Mouse (Mus musculus) embryonic facial prominence, embryonic 14.5 days (tissue): ENCODE results near the gene Peak1. TPM values are rescaled to one million over a fixed set of nuclear protein-coding genes. Genes with fewer than 3 reads are reported as not detected.
A peak's percentile ranks its signal among the peaks of the same experiment; 100 is the strongest.

Experiments
- ATAC-seq: fragments of 200-750 bp; cut with Nextera tagmentation; 2 replicates; pipeline ENCODE4 v1.8.0; 2017; ENCODE audit warnings: low read depth, moderate number of reproducible peaks, moderate TSS enrichment
- DNase-seq: peaks from one replicate; pipeline ENCODE4 v3.0.0-alpha.2; 2015; ENCODE audit warnings: low spot score
- H3K27ac ChIP-seq: fragments of 300-500 bp; sonication (generic); replicated peaks from 2 replicates; pipeline ENCODE4 v1.5.1; 2014; ENCODE audit warnings: low read depth, mild to moderate bottlenecking, low read length, moderate library complexity
- H3K27me3 ChIP-seq: fragments of 300-500 bp; sonication (generic); replicated peaks from 2 replicates; pipeline ENCODE4 v1.6.1; 2014; ENCODE audit warnings: low read length; ENCODE audit not compliant: control insufficient read depth, insufficient read depth
- H3K36me3 ChIP-seq: fragments of 300-500 bp; sonication (generic); 2 replicates; pipeline ENCODE4 v1.6.1; 2014; ENCODE audit warnings: low read length, mixed read lengths; ENCODE audit not compliant: control insufficient read depth, insufficient read depth
- H3K4me1 ChIP-seq: fragments of 300-500 bp; sonication (generic); 2 replicates; pipeline ENCODE4 v1.6.1; 2014; ENCODE audit warnings: antibody characterized with exemption, low read length; ENCODE audit not compliant: control insufficient read depth, insufficient read depth
- H3K4me2 ChIP-seq: fragments of 300-500 bp; sonication (generic); 2 replicates; pipeline ENCODE4 v1.6.1; 2014; ENCODE audit warnings: low read depth, mild to moderate bottlenecking, low read length, moderate library complexity, mixed read lengths
- H3K4me3 ChIP-seq: fragments of 300-500 bp; sonication (generic); 2 replicates; pipeline ENCODE4 v1.5.1; 2014; ENCODE audit warnings: low read depth, mild to moderate bottlenecking, low read length
- H3K9ac ChIP-seq: fragments of 300-500 bp; sonication (generic); 2 replicates; pipeline ENCODE4 v1.6.1; 2014; ENCODE audit warnings: low read depth, mild to moderate bottlenecking, low read length, moderate library complexity, mixed read lengths
- H3K9me3 ChIP-seq: fragments of 300-500 bp; sonication (generic); 2 replicates; pipeline ENCODE4 v1.6.1; 2016; ENCODE audit warnings: low read length; ENCODE audit not compliant: control insufficient read depth
- WGBS: fragments of 180-500 bp; shearing (Covaris S2); extraction: QIAGEN DNeasy Blood & Tissue Kit; methylation state at CpG from one replicate; pipeline ENCODE4 v1.1.7; 2014; 5-methylcytosine and 5-hydroxymethylcytosine counted together
- polyA plus RNA-seq: library from polyadenylated mRNA; unstranded; fragments of >200 nt; fragmentation: Nextera tagmentation; extraction: Ambion mirVana; gene quantifications from 2 replicates; pipeline ENCODE4 v1.2.1, GENCODE M21; 2014

Gene Peak1
- polyA plus RNA-seq, 1 experiment from 2014 or later, result 15.8 TPM

DNA sequence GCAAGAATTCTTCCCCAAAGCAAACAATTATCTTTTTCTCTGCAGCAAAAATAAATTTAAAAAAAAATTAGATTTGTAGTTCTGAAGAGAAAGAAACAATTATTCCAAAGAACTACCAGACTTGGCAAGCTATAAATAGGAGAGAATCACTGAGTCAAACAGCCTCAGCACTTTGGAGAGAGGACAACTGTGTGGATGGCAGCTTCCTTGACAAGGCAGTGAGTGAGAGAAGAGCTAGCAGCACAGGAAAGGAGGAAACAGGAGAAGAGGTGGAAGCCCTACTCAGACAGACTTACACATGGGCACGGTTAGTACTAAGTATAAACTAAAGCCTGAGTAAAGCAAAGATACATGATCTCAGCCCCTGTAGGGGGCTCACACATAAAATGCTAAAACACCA is 21.6 kb downstream of the Peak1 start:
- Histone ChIP-seq H3K4me1 (peaks cover 5% of the 10 kb centered on the region; the same call in 1 of the 2 replicates), H3K27ac (no peak overlapping the region), H3K27me3 (no peaks in the 10 kb centered on the region), H3K9ac (no peak overlapping the region), H3K4me3 (no peak overlapping the region), H3K4me2 (no peak overlapping the region), H3K36me3 (no peaks in the 10 kb centered on the region), H3K9me3 (no peaks in the 10 kb centered on the region)
- no peak for DNase-seq
- ATAC-seq, result no peak
- WGBS, result 27% methylated on average over 1 of the region's 1 CpGs

DNA sequence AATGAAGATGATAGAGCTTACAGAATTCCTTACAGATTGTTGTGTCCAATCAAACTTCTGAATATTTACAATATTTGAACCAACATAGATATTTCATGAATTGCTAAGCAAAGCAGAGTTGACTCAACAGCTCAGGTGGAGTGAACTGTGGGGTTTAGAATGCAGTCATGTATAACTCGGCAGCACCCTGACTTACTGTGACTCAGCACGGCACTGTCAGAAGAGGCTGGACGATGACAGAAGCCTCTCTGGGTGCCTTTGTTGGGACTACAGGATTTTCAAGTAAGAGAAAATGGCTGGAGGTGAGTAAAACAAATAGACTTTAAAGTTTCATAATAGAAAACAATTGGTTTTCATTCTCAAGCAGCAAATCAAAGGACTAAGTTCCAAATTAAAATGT is 25.0 kb downstream of the Peak1 start:
- H3K9me3 ChIP-seq, result no peaks in the 10 kb centered on the region
- 81% methylated on average over 3 of the region's 3 CpGs for WGBS

DNA sequence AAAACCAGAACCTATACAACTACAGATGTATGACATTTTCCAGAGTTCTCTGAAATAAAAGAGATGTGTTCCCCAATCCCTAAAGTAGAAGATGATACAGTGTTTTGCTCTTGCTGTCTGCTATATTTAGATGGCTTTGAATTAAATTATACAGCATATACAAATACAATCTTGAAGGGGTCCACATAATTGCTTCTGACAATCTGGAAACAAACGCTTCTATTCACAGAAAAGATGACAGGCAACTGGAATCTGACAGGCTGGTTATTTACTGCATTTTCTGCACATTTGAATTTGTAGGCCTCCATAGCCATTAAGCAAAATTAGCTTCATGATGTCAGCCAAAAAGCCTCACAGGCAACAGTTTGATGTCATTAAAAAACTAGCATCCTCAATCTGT is 35.1 kb downstream of the Peak1 start:
- H3K27me3 ChIP-seq, result no peaks in the 10 kb centered on the region

More for the DNA sequence above, 25.0 kb downstream of the Peak1 start:
- DNase-seq (no peak), ATAC-seq (no peak)
- Histone ChIP-seq H3K36me3 (no peaks in the 10 kb centered on the region), H3K4me1 (peaks cover 5% of the 10 kb centered on the region; the same call in 1 of the 2 replicates), H3K4me3 (no peak overlapping the region), H3K4me2 (no peak overlapping the region), H3K27ac (no peak overlapping the region), H3K9ac (no peak overlapping the region), H3K27me3 (no peaks in the 10 kb centered on the region)

GRCm38 (mm10) chr9:56374401-56374800 is 43.5 kb downstream of the Peak1 start:
- Histone ChIP-seq H3K9ac (no peak overlapping the region), H3K27me3 (no peaks in the 10 kb centered on the region), H3K36me3 (no peaks in the 10 kb centered on the region), H3K9me3 (no peaks in the 10 kb centered on the region), H3K4me1 (no peaks in the 10 kb centered on the region), H3K27ac (no peak overlapping the region), H3K4me3 (no peak overlapping the region), H3K4me2 (no peak overlapping the region)
- DNase-seq (no peak), ATAC-seq (no peak)
- WGBS, result 69% methylated on average over 4 of the region's 4 CpGs

More for the DNA sequence above, 35.1 kb downstream of the Peak1 start:
- ATAC-seq (no peak), DNase-seq (peak; percentile 22)
- Histone ChIP-seq H3K4me1 (no peaks in the 10 kb centered on the region), H3K27ac (no peak overlapping the region), H3K4me3 (no peak overlapping the region), H3K9ac (no peak overlapping the region), H3K4me2 (no peak overlapping the region), H3K9me3 (no peaks in the 10 kb centered on the region), H3K36me3 (no peaks in the 10 kb centered on the region)
- WGBS, result 59% methylated on average over 1 of the region's 1 CpGs

- Histone ChIP-seq H3K27ac (no peak overlapping the region), H3K27me3 (no peaks in the 10 kb centered on the region), H3K4me1 (no peaks in the 10 kb centered on the region), H3K4me2 (no peak overlapping the region), H3K36me3 (no peaks in the 10 kb centered on the region), H3K9ac (no peak overlapping the region), H3K9me3 (no peaks in the 10 kb centered on the region), H3K4me3 (no peak overlapping the region)
- DNase-seq, result no peak
- ATAC-seq, result no peak
- 64% methylated on average over 5 of the region's 5 CpGs for WGBS
Observed at GRCm38 (mm10) chr9:56370710-56371109, 47.2 kb downstream of the Peak1 start.

DNA sequence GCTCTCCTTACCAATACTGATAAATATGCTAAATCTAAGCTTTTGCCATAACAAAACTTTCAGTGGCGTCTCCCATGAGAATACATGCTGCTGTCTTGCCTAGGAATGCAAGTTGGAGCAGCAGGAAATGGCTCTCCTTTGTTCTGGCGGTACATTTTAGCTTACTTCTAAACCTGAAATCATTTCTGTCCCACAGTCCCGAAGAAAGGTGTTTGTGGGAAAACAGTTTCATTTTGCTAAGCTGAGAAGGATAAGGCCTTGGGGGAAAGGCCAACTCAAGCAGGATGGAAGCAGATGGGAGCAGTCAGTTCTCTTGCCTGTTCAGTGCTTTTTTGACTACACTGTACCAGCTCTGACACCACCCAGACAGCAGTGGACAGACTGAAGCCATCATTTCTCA is 49.1 kb downstream of the Peak1 start:
- H3K27me3 ChIP-seq, result no peaks in the 10 kb centered on the region
- H3K36me3 ChIP-seq, result no peaks in the 10 kb centered on the region
- no peak overlapping the region for H3K4me2 ChIP-seq
- DNase-seq, result no peak
- WGBS, result 35% methylated on average over 3 of the region's 3 CpGs
- H3K9me3 ChIP-seq, result no peaks in the 10 kb centered on the region
- no peaks in the 10 kb centered on the region for H3K4me1 ChIP-seq
- H3K4me3 ChIP-seq, result no peak overlapping the region
- no peak overlapping the region for H3K27ac ChIP-seq
- H3K9ac ChIP-seq, result no peak overlapping the region
- no peak for ATAC-seq

DNA sequence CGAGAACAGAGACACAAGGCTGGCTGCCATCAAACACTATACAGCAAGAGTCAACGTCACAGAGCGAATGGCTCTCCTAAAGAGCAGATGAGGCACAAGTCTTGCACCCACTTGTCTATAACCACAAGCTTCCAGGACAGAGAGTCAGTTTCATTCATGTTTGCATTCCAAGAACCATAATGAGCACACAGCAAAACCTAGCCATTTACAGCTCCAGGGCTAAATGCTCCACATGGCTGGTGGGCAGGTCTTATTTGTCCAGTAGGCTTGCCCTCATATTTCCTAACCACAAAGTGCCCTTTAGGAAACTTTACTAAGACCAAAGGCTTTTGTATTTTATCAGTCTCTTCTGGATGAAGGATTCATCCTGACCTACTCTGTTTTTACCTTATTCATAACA is 54.6 kb downstream of the Peak1 start:
- Histone ChIP-seq H3K9me3 (no peaks in the 10 kb centered on the region), H3K4me3 (no peak overlapping the region), H3K36me3 (no peaks in the 10 kb centered on the region), H3K4me1 (no peaks in the 10 kb centered on the region), H3K9ac (no peak overlapping the region), H3K4me2 (no peak overlapping the region), H3K27ac (no peak overlapping the region), H3K27me3 (no peaks in the 10 kb centered on the region)
- no peak for DNase-seq
- WGBS, result 92% methylated on average over 3 of the region's 3 CpGs
- no peak for ATAC-seq

DNA sequence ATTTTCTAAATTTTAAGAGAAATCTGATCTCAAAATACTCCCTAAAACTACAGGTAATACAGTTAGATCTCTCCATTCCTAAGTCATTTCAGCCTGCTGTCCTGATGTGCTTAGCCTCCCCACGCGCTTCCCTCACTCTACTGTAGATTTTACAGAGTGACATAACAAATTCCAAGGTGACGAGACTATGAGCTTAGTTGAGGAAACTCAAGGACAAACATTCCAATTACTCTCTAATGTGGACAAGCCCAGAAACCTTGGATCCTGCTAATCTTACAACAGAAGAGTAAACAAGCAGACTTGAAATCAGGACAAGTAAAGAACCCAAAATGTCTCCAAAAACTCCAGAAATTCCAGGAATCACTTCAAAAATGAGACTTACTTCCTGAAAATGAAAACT is 58.6 kb downstream of the Peak1 start:
- no peaks in the 10 kb centered on the region for H3K9me3 ChIP-seq
- no peaks in the 10 kb centered on the region for H3K36me3 ChIP-seq
- 65% methylated on average over 3 of the region's 3 CpGs for WGBS
- H3K27me3 ChIP-seq, result no peaks in the 10 kb centered on the region
- no peak overlapping the region for H3K4me3 ChIP-seq
- no peaks in the 10 kb centered on the region for H3K4me1 ChIP-seq
- H3K27ac ChIP-seq, result no peak overlapping the region
- H3K4me2 ChIP-seq, result no peak overlapping the region
- no peak for DNase-seq
- H3K9ac ChIP-seq, result no peak overlapping the region
- ATAC-seq, result no peak

GRCm38 (mm10) chr9:56355186-56355585 is 62.7 kb downstream of the Peak1 start:
- WGBS, result 87% methylated on average over 5 of the region's 5 CpGs
- no peaks in the 10 kb centered on the region for H3K27me3 ChIP-seq
- H3K9ac ChIP-seq, result no peak overlapping the region
- no peak overlapping the region for H3K4me3 ChIP-seq
- H3K4me2 ChIP-seq, result no peak overlapping the region
- no peaks in the 10 kb centered on the region for H3K9me3 ChIP-seq
- no peak for DNase-seq
- no peak for ATAC-seq
- H3K36me3 ChIP-seq, result no peaks in the 10 kb centered on the region
- H3K27ac ChIP-seq, result no peak overlapping the region
- no peaks in the 10 kb centered on the region for H3K4me1 ChIP-seq
